Mouse (Mus musculus) testis, postnatal 10 days (tissue): ENCODE results near the gene Mgat4d.
"Not testable (repeated sequence)": the region's sequence is repeated elsewhere in the genome, so short reads cannot be mapped to it uniquely, and the experiment has no call there.

Experiments used
- DNase-seq: peaks from one replicate; pipeline ENCODE4 v3.0.0; 2021; ENCODE audit warnings: low spot score

Gene Mgat4d

DNA sequence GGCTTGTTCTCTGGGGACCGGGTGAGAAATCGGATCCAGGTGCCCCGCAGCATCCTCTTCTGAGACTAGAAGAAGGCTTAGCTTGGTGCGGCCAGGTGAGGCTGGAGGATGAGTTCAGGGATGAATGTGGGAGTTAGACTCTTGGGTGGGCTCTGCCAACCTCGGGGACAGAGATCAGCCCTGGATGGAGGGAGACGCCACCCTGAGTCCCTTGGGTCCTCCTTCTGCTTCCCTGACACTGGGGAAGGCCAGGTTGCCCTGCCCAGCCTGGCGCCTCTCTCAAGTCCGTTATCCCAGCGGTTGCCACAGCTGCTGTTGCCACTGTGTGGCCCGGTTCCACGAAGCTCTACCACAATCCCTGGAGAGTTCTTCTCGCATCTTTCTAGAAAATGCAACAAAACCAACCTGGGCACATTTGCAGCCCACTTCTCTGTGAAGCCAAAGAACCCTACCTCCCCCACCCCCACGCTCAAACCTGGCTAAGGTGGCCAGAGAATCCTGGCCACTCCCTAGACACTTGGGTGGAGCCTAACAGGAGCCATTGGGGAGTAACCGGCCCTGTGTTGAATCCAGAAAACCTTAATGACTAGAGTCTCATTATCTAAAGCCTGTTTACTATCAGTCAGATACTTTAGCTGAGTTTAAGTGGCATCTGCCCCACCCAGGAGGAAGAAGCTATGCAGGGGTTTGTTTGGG, 41.9 kb downstream of the Mgat4d start:
- no peak for DNase-seq

DNA sequence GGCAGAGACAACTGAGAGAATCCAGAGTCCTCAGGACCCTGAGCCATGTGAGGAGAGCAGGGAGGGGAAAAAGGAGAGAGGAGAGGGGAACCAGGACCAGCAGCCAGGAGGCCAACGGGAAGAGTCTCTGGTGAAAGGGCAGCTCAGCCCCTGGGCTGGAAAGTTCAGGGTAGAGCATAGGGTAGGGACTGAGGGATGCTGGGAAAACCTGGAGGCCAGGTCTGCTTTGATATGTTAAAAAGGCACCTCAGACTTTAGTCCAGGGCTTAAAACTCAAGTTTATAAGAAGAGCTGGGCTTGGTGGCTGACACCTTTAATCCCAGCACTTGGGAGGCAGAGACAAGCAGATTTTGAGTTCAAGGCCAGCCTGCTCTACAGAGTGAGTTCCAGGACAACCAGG, 44.2 kb downstream of the Mgat4d start:
- no peak for DNase-seq

DNA sequence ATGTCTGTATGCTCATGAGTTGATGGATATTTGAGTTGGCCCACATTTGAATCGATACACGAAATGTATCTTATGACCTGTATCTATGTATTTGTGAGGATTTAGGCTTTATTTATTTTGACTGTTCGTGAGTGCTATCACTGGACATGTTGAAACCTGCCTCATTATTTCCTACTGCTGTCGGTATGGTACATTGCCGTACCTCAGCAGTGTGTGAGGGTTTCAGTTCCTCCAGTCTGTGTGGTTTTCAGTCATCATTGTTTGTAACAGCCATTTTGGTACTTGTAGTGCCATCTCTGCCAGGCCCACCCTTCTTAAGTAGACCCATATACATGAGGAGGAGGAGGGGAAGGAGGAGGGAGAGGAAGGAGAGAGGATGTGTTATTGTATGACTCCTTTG, 46.1 kb downstream of the Mgat4d start:
- DNase-seq, result no peak

DNA sequence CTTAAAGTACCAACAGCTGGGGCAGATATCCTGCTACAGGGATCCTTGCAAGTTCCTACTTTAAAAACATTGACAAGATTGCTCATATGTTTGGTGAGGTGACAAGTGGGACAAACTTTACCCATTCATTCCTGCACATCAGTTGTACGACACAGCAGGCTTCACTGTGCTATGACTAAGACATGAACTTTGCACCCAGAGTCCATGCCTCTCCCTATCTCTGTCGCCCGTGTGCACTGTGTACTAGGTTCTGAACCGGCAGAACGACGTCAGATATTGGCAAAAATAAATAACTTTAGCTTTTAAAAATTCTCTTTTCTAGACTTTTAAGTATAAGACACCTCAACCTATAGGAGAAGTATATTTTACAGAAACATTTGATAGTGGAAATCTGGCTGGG, 48.4 kb downstream of the Mgat4d start:
- DNase-seq, result no peak

DNA sequence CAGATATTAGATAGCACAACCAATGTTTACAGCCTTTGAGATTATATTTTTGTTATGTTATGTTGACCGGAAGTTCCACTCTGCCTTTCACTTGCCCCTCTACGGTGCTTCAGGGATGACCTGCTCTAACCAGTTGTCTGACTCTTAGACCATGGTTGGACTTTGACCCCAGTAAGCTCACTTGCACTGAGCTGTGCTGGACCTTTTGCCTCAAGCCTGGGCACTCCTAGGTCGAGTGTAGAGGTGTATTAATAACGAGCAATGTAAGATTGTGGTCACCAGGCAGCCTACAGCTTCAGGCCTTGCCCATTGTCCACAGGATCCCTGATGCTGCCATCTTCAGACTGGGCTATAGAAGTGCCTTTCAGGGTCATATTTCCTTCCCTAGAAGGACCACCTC, 49.5 kb downstream of the Mgat4d start:
- no peak for DNase-seq

DNA sequence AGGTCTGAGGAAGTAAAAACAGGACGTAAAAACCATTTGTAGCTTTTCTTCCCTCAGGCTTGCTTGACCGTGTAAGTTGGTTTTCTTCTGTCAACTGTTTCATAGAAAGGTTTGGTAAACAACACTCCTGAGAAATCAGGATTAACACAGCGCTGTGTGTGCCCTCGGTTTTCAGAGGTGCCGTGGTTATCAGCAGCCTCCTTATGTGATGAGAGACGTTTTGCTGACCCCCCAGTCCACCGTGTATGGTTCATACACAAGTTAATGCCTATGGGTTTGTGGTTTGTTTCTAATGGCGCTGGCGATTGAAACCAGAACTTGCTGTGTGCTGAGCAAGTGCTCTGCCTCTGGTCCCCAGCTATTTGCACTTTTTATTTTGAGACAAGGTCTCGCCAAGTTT, 57.3 kb downstream of the Mgat4d start:
- DNase-seq, result no peak

DNA sequence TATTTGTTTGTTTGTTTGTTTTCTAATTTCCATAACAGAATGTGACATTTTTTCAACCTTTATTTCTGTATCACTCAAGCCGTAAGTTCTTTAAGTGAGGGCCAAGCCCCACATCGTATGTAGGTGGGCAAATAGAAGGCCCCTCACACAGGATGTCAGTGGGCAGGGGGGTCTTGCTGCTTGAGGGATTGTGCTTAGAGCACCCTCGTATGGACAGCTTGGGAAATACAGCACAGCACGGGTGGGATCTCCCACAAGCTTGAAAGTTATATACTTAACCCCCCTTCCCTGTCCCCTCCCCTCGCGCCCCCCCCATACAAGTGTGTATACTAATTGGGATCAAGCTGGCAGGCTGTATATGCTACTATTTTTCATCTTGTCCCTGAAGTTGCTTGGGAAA, 58.6 kb downstream of the Mgat4d start:
- no peak for DNase-seq

DNA sequence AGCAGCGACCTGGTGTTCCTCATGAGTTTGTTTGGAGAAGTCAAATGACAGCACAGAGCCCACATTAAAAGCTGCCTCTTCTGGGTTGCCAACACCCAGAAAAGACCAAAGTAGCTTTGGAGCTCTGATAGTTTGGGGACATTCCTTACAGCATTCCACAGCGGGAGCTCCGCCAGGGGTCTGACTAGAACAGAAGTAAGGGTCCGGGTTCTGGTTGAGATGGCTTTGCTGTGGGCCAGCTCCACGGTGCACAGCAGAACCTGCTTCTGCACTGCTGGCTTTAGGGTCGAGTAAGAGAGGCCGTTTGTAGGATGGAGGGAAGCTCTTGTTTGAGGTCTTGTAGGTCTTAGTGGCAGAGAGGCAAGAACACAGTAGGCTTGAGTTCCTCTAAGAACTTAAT, 60.2 kb downstream of the Mgat4d start:
- no peak for DNase-seq

DNA sequence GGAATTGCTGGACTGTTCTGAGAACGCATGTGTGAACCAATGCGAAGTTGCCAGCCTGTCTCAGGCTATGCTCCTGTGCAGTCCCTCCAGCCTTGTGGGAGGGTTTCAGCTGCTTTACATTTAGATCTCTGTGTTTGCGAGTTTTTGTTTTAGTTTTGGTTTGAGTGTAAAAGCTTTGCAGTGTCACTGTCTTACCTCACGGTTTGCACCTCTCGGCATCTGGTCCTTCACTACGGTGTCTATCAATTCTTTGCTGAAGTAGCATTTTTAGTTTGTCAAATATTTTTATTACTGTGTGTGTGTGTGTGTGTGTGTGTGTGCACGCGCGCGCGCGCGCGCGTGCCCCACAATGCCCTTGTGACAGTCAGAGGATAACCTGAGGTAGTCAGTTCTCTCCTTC, 68.6 kb downstream of the Mgat4d start:
- DNase-seq, result no peak

DNA sequence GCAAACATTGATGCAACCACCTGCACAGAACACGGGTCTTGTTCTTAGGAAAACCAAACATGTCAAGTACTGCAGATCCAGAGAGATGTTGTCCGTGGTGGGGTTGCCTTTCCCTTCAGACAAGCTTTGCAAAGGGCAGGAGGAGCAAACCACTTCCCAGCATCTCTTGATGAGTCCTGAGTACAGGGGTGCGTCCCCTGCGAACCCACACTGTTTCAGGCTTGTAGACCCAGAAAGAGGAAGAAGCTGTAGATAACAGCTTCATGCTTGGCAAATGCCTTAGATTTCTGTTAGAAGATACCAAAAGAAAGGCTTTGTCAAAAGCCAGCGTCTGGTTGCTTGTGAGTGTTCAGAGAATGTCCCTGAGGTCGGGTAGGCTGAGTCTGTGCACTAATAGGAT, 69.7 kb downstream of the Mgat4d start:
- DNase-seq, result no peak

DNA sequence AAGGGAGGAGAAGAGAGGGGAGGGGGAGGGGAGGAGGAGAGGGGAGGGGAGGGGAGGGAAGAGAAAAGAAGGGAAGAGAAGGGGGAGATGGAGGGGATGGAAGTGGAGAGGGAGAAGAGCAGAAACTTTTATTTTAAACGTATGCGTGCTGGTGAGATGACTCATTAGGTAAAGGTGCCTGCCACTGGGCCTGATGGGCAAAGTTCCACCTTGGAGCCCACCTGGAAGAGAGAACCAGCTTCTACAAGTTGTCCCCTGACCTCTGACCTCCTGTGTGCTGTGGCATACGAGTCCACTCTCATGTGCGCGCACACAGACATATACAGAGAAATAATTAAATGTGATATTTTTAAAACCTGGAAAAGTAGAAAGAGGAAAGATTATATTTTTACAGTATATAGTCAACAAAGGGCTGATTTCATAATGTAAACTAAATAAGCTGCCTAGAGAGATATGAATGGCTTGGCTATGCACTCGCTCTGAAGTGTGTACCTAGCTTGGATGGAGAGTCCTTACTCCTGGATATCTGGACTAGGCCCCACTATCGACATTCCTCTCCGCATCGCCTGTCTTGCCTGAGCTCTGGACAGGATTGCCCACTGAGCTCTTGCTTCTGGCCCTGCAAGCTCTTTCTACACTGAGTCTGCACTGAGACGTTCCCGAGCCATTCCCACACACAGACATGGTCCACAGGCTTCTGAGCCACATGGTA, 70.7 kb downstream of the Mgat4d start:
- DNase-seq, result no peak

DNA sequence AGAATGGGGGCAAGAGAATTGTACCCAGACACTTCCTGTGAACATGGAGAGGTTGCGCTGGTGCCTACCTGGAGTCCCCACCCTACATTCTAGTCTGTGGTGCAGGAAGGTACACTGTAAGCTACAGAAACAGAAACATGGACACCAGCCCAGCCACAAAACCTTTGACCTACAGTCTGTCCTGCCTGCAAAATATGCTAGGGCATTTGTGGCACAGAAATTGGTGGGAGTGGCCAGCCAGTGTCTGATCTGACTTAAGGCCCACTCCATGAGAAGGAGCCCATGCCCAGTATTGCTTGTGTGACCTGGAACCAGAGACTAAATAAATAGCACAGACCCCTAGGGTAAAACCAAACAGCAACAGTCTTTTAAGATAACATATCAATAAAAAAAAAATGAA, 73.1 kb downstream of the Mgat4d start:
- DNase-seq, result no peak

DNA sequence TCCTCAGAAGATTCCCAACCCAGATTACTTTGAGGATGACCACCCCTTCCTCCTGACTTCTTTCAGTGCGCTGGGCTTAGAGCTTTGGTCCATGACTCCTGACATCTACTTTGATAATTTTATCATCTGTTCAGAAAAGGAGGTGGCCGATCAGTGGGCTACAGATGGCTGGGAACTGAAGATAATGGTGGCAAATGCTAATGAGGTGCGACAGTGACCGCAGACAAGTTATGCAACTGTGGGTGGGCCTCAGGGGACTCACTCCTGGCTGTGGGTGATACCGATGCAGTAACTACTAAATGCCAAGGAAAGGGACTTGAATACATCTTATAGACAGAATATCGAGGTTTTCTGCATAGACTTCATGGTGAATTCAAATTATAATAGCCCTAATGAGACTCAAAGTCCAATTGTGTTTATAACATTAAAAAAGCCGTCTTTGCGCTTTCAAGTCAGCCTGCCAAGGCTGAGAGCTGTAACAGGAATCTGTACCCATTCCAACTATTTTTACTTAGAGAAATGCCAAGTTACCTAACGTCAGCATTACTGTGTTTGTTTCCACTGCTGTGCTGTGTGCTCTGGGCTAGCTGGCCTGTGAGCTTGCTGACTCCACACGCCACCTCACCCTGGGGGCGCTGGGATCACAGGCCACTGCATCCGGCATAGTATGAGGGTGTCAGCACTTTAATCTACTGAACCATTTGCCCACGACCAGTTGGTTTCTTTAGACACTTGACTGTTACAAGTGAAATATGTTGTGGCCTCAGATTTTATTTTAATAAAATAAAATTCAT, 75.0 kb downstream of the Mgat4d start:
- DNase-seq, result no peak

DNA sequence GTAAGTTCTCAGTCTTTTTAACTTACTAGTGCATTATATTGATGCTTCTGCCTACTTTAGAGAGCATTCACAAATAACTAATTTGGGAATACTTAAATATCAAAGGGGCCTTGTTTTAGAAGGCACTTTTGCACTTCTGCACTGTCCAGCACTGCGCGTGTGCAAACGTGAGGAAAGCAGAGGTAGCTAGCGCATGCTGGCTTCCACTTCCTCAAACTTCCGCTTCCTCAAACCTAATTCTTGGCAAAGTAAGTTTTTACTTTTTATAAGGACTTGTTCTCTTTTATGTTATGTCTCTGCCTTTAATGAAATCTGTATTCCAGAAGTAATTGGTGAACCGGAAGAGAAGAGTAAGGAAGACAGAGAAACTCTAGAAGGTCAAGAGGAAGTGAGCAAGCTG, 76.9 kb downstream of the Mgat4d start:
- DNase-seq, result no peak

DNA sequence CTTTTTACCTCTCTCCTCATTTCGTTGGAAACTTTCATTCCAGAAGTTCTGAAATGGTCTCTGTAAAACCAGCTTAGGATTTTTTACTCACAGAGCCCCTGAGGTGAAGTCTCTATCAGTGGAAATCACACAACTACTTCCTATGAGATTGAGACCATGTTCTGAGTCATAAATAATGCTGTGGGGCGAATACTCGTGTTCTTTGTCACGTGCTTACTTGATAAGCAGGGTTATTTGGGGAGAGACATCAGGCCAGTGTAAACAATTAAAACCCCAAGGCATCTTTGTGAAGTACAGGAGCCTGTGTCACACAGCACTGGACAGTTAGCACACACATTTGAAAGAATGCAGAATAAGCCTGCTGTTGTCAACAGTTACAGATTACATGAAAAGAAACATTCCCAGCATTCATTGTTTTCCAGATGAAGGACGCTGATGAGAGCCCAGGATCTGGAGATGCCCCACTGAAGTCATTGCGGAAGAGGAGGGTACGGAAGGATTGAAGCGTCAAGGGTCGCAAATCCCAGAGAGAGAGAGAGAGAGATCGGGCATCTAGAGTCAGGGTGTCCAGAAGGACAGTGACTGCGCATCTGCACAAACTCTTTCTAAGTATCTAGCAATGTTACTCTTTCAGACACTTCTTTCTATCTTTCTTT, 78.0 kb downstream of the Mgat4d start:
- no peak for DNase-seq

DNA sequence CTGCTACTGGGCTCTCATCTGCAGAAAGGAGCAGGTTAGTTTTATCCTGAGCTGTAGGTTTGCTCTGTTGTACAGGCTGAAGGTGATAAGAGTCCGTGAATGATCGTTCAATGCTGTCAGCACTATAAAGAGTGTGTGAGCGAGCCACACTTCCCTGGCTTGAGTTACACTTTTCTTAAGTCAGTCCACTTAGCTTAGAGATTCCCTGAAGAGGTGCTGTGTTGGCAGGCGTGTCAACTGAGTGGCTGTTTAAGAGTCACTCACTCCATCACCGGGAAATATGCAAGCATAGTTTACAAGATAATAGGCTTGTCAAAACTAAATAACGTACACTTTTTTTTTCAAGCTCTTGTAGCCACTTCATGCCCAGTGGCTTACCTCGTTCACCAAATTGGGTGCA, 78.7 kb downstream of the Mgat4d start:
- no peak for DNase-seq

DNA sequence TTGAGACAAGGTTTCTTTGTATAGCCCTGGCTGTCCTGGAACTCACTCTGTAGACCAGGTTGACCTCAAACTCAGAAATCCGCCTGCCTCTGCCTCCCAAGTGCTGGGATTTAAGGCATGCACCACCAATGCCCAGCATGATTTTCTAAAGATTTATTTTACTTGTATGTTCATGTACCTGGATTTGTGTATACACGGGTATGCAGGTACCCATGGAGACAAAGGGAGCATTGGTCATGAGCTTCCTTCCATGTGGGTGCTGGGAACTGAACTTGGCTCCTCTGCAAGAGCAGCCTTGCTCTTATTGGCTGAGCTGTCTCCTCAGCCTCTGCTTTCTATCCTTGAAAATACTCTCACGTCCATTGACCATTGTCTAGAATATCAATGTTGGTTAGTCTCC, 80.3 kb downstream of the Mgat4d start:
- DNase-seq, result not testable (repeated sequence)

DNA sequence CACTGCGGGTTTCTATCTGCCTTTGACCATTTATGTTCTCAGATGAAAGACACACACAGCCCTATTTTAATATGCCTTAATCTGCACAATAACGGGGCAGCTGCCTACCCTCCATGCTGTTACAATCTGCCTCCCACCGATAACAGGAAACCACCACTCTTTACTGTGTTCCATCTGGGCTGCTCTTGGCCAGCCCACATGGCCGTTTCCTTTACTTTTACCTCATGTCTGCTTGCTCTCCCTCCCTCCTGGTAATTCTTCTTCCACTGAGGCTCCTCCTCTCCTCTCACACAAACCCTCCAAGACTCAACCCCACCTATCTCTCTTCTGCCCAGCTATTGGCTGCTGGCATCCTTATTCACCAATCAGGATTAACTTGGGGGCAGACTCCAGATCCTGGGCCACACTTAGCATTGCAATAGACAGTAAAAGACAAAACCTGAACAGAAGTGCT, 80.8 kb downstream of the Mgat4d start:
- no peak for DNase-seq
